Mouse (Mus musculus) cerebellum, adult 2 months (tissue): ENCODE results near the gene Col17a1. TPM values are rescaled to one million over a fixed set of nuclear protein-coding genes. Genes with fewer than 3 reads are reported as not detected.

Experiments used
- DNase-seq, 2 experiments: peaks; one replicate each; pipeline ENCODE4 v3.0.0; 2021
- H3K27ac ChIP-seq: fragments of 200-500 bp; 2 replicates; pipeline ENCODE4 v1.5.1; 2012; ENCODE audit warnings: low read length, control low read depth, inconsistent platforms; ENCODE audit not compliant: insufficient read depth
- H3K27me3 ChIP-seq: fragments of 200-500 bp; 2 replicates; pipeline ENCODE4 v1.6.1; 2012; ENCODE audit warnings: inconsistent platforms, mild to moderate bottlenecking, low read length, moderate library complexity; ENCODE audit not compliant: control insufficient read depth, insufficient read depth
- H3K4me1 ChIP-seq: fragments of 200-500 bp; 2 replicates; pipeline ENCODE4 v1.6.1; 2011; ENCODE audit warnings: low read length; ENCODE audit not compliant: control insufficient read depth, insufficient read depth
- H3K4me3 ChIP-seq: fragments of 200-500 bp; replicated peaks from 2 replicates; pipeline ENCODE3; 2011; ENCODE audit warnings: mild to moderate bottlenecking, low read depth, low read length, control low read depth; ENCODE audit not compliant: insufficient read depth
- CTCF ChIP-seq: fragments of 200-500 bp; IDR thresholded peaks from 2 replicates; pipeline ENCODE4 v1.5.1; 2011; ENCODE audit warnings: low read depth, mild to moderate bottlenecking, control low read depth, low read length, moderate library complexity, borderline replicate concordance; ENCODE audit not compliant: insufficient read depth
- POLR2A ChIP-seq: fragments of 200-500 bp; IDR thresholded peaks from 2 replicates; pipeline ENCODE4 v1.6.1; 2011; ENCODE audit warnings: low read length, control low read depth, borderline replicate concordance; ENCODE audit not compliant: insufficient read depth
- WGBS: fragments of 180-500 bp; shearing (Covaris S2); methylation state at CpG from one replicate; pipeline ENCODE4 v1.1.7; 2018; 5-methylcytosine and 5-hydroxymethylcytosine counted together
- polyA plus RNA-seq: library from polyadenylated mRNA; depleted of rRNA; stranded (reverse); fragments of >200 nt; gene quantifications from 2 replicates; pipeline ENCODE4 v1.2.3, GENCODE M21; 2012

Col17a1 gene
- polyA plus RNA-seq, 1 experiment, result 3.6 TPM

- H3K27me3 ChIP-seq, result no peaks in the 10 kb centered on the region
- peak in 1 of 2 experiments; percentile 3 for DNase-seq
- no peak overlapping the region for H3K4me3 ChIP-seq
- TF ChIP-seq POLR2A, result no peak
- no peak for TF ChIP-seq CTCF
- H3K27ac ChIP-seq, result no peak overlapping the region
- 95% methylated on average over 6 of the region's 6 CpGs for WGBS
- peaks cover 8% of the 10 kb centered on the region; the same call in 1 of the 2 replicates for H3K4me1 ChIP-seq
Observed at GRCm38 (mm10) chr19:47649071-47649470, 42.8 kb downstream of the Col17a1 start.

- TF ChIP-seq POLR2A (no peak), CTCF (no peak)
- peak in 1 of 2 experiments; percentile 32 for DNase-seq
- WGBS, result 40% methylated on average over 6 of the region's 6 CpGs
Observed at GRCm38 (mm10) chr19:47646508-47647120, 45.3 kb downstream of the Col17a1 start.

GRCm38 (mm10) chr19:47645583-47645982 lies 46.3 kb downstream of the Col17a1 start:
- peaks cover 8% of the 10 kb centered on the region; the same call in 1 of the 2 replicates for H3K4me1 ChIP-seq
- no peak overlapping the region for H3K4me3 ChIP-seq
- peak overlapping the region; percentile 64; the same call in 1 of the 2 replicates for H3K27ac ChIP-seq
- peak in 1 of 2 experiments; percentile 27 for DNase-seq
- TF ChIP-seq CTCF, result no peak
- TF ChIP-seq POLR2A, result no peak
- WGBS, result 31% methylated on average over 6 of the region's 6 CpGs
- H3K27me3 ChIP-seq, result no peaks in the 10 kb centered on the region

More at GRCm38 (mm10) chr19:47646508-47647120, 45.3 kb downstream of the Col17a1 start:
- H3K27me3 ChIP-seq, result no peaks in the 10 kb centered on the region
- no peak overlapping the region for H3K4me3 ChIP-seq
- H3K4me1 ChIP-seq, result peaks cover 8% of the 10 kb centered on the region; the same call in 1 of the 2 replicates
- peak overlapping the region; percentile 16; the same call in 1 of the 2 replicates for H3K27ac ChIP-seq

- H3K4me1 ChIP-seq, result peaks cover 8% of the 10 kb centered on the region; the same call in 1 of the 2 replicates
- TF ChIP-seq CTCF (no peak), POLR2A (no peak)
- 0 out of 2 replicates have a peak overlapping the region, but pooled peaks have one; percentile 2 for H3K27ac ChIP-seq
- no peak overlapping the region for H3K4me3 ChIP-seq
- WGBS, result 81% methylated on average over 2 of the region's 2 CpGs
- no peak for DNase-seq
- H3K27me3 ChIP-seq, result no peaks in the 10 kb centered on the region
Observed at GRCm38 (mm10) chr19:47643910-47644309, 48.0 kb downstream of the Col17a1 start.

- Histone ChIP-seq H3K4me1 (no peaks in the 10 kb centered on the region), H3K27me3 (no peaks in the 10 kb centered on the region), H3K27ac (no peak overlapping the region), H3K4me3 (no peak overlapping the region)
- WGBS, result 95% methylated on average over 4 of the region's 4 CpGs
- no peak for DNase-seq
- TF ChIP-seq CTCF (no peak), POLR2A (no peak)
Observed at GRCm38 (mm10) chr19:47635380-47635779, 56.5 kb downstream of the Col17a1 start.

GRCm38 (mm10) chr19:47631799-47632198 lies 60.1 kb downstream of the Col17a1 start:
- Histone ChIP-seq H3K4me1 (0 out of 2 replicates have a peak, but pooled peaks cover 2% of the 10 kb centered on the region), H3K27me3 (no peaks in the 10 kb centered on the region), H3K4me3 (no peak overlapping the region), H3K27ac (no peak overlapping the region)
- DNase-seq, result no peak
- no peak for TF ChIP-seq POLR2A
- TF ChIP-seq CTCF, result no peak
- 97% methylated on average over 5 of the region's 5 CpGs for WGBS

- no peak overlapping the region for H3K4me3 ChIP-seq
- no peak overlapping the region for H3K27ac ChIP-seq
- 0 out of 2 replicates have a peak, but pooled peaks cover 2% of the 10 kb centered on the region for H3K4me1 ChIP-seq
- DNase-seq, result no peak
- no peaks in the 10 kb centered on the region for H3K27me3 ChIP-seq
- WGBS, result 69% methylated on average over 5 of the region's 5 CpGs
- TF ChIP-seq CTCF (no peak), POLR2A (no peak)
Observed at GRCm38 (mm10) chr19:47630381-47630780, 61.5 kb downstream of the Col17a1 start.

- Histone ChIP-seq H3K27ac (no peak overlapping the region), H3K4me3 (no peak overlapping the region), H3K4me1 (0 out of 2 replicates have a peak, but pooled peaks cover 2% of the 10 kb centered on the region), H3K27me3 (no peaks in the 10 kb centered on the region)
- no peak for DNase-seq
- WGBS, result 51% methylated on average over 5 of the region's 5 CpGs
- TF ChIP-seq POLR2A, result no peak
- TF ChIP-seq CTCF, result no peak
Observed at GRCm38 (mm10) chr19:47629068-47629467, 62.8 kb downstream of the Col17a1 start.
